Mouse (Mus musculus) adrenal gland, postnatal 25 days (tissue): ENCODE measurements around the gene Slc51a. TPM values are rescaled to one million over a fixed set of nuclear protein-coding genes. Genes with fewer than 3 reads are reported as not detected.
"Not testable (repeated sequence)": the region's sequence is repeated elsewhere in the genome, so short reads cannot be mapped to it uniquely, and the experiment has no call there.

ENCODE experiments used
- DNase-seq: peaks from one replicate; pipeline ENCODE4 v3.0.0; 2021; ENCODE audit warnings: mixed read lengths
- total RNA-seq: library from RNA; stranded (reverse); gene quantifications from 2 replicates; pipeline ENCODE4 v1.2.3, GENCODE M21; 2021

The Slc51a gene
- total RNA-seq, 1 experiment from 2014 or later = not detected

- DNase-seq = no peak
Measured at GRCm38 (mm10) chr16:32468488-32468887, 19.2 kb downstream of the Slc51a start.

DNA sequence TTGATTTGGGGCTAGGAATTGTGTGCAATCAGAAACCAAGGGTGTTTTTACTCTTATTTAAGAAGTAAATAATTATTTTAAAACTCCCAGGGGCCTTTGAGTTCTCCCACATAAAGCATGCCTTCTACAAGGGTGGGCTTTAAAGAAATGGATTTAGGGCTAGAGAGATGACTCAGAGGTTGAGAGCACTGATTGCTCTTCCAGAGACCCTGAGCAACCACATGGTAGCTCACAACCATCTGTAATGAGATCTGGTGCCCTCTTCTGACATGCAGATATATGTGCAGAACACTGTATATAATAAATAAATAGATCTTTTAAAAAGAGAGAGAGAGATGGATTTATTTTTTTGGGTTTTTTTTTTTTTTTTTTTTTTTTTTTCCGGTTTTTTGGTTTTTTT, 22.8 kb downstream of the Slc51a start:
- DNase-seq = no peak

GRCm38 (mm10) chr16:32463426-32463825, 24.3 kb downstream of the Slc51a start:
- no peak for DNase-seq

DNA sequence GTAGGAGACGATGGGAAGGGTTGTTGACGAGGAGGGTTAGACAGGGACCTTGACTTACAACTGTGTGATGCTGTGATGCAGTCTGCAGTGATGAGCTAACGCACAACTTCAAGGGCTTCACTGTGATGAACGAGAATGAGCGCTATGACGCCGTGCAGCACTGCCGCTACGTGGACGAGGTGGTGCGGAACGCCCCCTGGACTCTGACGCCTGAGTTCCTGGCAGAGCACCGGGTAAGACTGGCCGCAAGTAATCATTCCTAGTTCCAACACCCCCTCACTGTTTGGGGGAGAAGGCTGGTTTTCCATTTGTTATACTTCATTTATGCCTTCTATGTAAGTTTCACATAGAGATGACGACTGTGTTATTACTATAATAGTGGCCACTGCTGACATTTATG, 24.7 kb downstream of the Slc51a start:
- DNase-seq = no peak

GRCm38 (mm10) chr16:32461713-32462112, 26.0 kb downstream of the Slc51a start:
- no peak for DNase-seq

GRCm38 (mm10) chr16:32460518-32460917, 27.2 kb downstream of the Slc51a start:
- DNase-seq = no peak

- DNase-seq = peak; percentile 34
Measured at GRCm38 (mm10) chr16:32457589-32458386, 29.9 kb downstream of the Slc51a start.

- DNase-seq = no peak
Measured at GRCm38 (mm10) chr16:32456761-32457160, 30.9 kb downstream of the Slc51a start.

DNA sequence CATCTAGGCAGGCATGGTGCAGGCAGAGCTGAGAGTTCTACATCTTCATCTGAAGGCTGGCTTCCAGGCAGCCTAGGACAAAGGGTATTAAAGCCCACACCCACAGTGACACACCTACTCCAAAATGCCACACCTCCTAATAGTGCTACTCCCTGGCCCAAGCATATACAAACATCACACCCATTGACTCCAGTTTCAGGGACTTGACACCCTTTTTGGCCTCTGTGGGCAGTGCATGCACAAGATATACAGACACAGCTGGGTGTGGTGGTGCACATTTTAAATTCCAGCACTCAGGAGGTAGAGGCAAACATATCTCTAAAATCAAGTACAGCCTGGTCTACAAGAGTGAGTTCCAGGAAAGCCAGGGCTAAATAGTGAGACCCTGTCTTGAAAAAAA, 31.6 kb downstream of the Slc51a start:
- DNase-seq = no peak

DNA sequence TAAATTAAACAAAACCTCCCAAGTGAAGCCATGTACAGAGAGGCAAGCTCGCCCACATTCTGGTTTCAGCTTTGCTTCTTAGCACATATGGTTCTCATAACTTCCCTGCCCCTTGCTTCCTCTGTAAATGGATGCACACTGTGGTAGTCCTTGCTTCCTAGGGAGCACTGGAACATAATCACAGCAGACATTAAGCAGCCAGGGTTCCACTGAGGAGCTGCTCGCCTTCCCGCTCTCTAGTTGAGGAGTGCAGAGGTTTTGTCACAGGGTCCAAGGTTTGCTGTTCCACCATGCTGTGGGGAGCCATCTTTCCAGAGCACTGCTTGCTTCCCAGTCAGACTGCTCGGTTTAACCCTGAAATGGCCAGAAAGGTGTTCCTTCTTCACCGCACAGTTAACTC, 33.0 kb downstream of the Slc51a start:
- no peak for DNase-seq

DNA sequence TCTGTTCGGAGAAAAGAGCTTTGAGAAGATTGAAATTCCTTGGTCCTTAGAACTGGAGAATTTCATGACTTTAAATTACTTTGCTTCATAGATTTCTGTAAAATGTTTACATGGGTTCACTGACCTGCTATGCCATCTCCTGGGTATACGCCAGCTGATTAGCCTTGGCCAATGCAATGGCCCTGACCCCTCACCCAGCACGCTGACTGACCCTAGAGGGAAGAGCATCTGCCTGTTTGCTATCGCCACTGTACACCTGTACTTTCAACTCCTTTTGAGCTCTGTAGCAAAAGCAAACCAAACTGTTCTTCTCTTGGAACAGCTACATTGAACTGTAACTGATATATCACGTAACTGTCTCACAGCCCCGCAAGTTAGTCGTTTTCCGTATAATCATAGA, 34.6 kb downstream of the Slc51a start:
- no peak for DNase-seq

GRCm38 (mm10) chr16:32450133-32450532, 37.5 kb downstream of the Slc51a start:
- DNase-seq = no peak

GRCm38 (mm10) chr16:32449665-32450064, 38.0 kb downstream of the Slc51a start:
- no peak for DNase-seq

DNA sequence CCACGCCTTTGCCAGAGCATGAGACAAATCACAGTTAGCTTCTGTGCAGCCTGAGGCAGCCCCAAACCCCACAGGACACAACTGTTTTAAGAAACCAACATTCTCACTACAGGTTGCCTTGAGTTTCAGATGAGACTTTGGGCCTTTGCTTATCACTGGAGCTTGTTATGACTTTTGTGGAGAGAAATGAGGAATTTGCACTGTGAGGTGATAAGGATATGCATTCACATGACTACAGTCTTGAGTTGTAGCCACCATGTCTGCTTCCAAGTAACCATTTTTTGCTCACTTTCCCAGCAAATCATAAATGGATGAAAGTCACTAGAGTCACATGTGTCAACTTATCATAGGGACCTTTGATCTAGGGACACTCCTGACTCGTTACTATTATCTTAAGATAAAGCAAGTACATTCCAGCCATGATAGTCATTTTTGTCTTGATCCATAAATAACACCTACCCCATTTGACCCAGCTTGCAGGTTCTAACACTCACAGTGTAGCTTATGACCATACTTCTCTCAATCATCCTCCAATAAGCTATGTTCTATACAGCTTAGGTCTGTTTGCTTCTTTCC, 41.0 kb downstream of the Slc51a start:
- no peak for DNase-seq

DNA sequence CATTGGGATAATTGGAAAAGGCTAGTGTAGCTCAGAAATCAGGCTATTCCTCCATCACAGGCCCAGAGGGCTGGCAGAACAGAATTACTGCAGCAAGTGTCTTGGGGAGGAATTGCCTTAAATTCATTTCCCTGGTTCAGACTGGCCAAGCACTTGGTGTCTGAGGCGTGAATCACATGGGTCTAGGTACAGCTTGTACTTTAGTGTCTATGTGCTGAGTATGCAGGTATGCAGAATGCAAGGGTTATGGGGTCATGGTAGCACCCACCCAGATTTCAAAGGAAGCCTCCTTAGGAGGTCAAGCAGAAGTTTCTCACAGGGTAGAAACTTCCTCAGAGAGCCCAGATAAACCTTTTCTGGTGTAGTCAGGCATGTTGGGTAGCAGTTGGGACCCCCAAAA, 42.1 kb downstream of the Slc51a start:
- DNase-seq = no peak

DNA sequence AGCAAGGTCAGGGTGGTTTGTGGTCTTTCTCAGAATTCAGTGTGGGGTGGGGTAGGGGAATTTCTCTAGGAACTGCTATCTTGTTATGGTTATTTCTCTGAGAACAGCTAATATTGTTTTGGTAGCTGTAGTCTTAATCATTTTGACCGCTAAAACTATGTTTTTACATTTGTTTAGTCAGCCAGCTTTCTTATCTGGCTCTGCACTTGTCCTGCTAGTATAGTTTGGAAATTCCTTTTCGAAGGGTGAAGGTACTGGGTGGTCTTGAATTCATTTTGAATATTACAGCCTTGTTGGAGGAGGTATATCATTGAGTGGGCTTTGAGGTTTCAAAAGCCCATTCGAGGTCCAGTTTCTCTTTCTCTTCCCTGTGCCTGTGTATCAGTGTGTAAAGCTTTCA, 43.1 kb downstream of the Slc51a start:
- not testable (repeated sequence) for DNase-seq

DNA sequence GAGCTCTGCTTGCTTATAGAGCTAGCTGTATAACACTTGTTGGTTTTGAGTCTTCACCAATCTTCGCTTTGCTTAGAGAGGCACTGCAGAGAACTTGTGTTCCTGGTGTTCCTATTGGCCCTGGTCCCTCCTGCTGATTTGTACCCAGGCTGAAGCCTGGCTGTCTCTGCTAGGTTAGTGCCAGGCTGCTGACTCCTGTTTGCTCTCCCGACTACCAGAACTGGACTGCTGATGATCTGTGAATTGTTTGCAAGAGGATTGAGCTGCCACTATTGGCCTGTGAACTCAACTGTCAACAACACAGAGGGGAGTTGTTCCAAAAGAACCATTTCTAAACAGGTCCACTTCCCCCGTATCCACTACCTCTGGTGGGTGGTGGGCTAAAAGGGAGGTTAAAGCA, 46.2 kb downstream of the Slc51a start:
- DNase-seq = no peak

- DNase-seq = no peak
Measured at GRCm38 (mm10) chr16:32437266-32437665, 50.4 kb downstream of the Slc51a start.

DNA sequence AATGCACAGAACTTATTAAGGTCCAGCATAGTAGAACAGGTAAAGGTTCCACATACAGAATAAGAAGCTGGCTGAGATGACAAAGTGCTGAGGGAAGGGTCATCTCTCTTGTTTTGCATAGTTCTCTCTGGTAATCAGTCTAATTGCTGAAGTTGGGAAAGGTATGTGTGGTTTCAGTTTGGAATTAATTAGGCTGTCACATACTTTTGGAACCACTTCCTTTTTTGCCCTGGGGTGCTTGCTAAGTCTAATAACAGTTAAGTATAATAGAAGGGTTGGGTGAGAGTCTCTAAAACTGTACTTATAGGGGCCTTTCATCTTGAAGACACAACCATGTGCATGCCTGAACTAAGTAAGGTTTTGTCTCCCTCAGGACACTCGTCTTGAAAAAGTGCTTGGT, 51.0 kb downstream of the Slc51a start:
- DNase-seq = no peak

- no peak for DNase-seq
Measured at GRCm38 (mm10) chr16:32434691-32435090, 53.0 kb downstream of the Slc51a start.

DNA sequence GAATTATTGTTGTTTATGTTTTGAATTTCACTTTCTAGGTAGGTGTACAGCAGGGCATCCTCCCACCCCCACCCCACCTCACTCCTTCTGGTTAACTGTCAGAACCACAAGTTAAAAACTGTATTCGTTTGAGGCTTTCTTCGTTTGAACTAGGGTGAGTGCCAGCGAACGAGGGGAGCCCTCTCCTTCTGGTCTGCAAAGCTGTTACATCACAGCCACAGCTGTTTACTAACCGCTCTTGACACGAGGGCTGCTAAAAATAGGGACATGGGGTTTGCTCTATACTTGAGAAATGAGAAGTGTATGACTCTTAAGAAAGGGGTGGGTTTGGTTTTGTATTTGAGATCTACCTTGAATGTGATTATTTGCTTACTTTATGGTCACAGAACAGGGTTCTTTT, 53.6 kb downstream of the Slc51a start:
- DNase-seq = no peak

- no peak for DNase-seq
Measured at GRCm38 (mm10) chr16:32433138-32433537, 54.5 kb downstream of the Slc51a start.

GRCm38 (mm10) chr16:32431926-32432325, 55.8 kb downstream of the Slc51a start:
- no peak for DNase-seq

DNA sequence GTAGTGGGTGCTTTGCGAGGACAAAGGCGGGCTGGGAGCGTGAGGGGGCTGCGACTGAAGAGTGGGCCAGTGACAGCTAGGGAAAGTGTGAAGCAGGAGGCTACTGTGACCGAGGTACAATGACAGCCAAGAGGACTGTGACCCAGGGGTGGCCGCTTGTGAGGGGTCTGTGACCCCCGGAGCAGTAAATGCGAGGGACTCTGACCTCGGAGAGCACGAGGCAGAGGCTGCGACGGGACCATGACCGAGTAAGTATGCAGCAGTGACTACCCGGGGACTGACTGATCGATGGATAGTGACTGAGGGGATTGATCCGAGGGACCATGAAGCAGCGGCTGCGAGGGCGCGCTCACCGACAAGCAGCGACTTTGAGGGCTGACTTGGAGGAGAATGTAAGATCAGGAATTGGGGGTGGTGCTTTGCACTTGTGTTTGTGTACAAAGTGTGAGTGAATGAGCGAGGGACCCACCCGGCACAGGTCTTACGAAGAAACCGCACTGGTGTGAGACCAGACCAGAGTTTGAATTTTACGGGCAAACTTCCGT, 56.6 kb downstream of the Slc51a start:
- DNase-seq = peak; percentile 23
